Mouse (Mus musculus) bone marrow, adult 2 months (tissue): ENCODE data around the gene Ccr9.

Experiments
- CTCF ChIP-seq: fragments of 200-500 bp; IDR thresholded peaks from 2 replicates; pipeline ENCODE4 v1.5.1; 2011; ENCODE audit warnings: low read length, control low read depth; ENCODE audit not compliant: control insufficient read depth, insufficient read depth
- POLR2A ChIP-seq: fragments of 200-500 bp; IDR thresholded peaks from 2 replicates; pipeline ENCODE4 v1.6.1; 2011; ENCODE audit warnings: low read depth, mild to moderate bottlenecking, control low read depth, low read length, borderline replicate concordance; ENCODE audit not compliant: control insufficient read depth

GRCm38 (mm10) chr9:123758156-123758555 lies 79.9 kb downstream of the Ccr9 start:
- TF ChIP-seq CTCF (no peak), POLR2A (no peak)
